Mouse (Mus musculus) thymus, adult 2 months (tissue): ENCODE measurements at regions not wholly inside any gene's neighbourhood (a gene's known extent, or its start where the extent isn't known, plus 50 kb on each side); places are given as distances from the start of the nearest gene placed in this dataset.

Source experiments
- CTCF ChIP-seq: fragments of 200-500 bp; IDR thresholded peaks from 2 replicates; pipeline ENCODE4 v1.5.1; 2012; ENCODE audit warnings: mild to moderate bottlenecking, control low read depth, low read length, moderate library complexity, borderline replicate concordance; ENCODE audit not compliant: control insufficient read depth, poor library complexity, insufficient read depth; ENCODE audit errors: extremely low read depth
- POLR2A ChIP-seq: fragments of 200-500 bp; IDR thresholded peaks from 2 replicates; pipeline ENCODE4 v1.6.1; 2012; ENCODE audit warnings: mild to moderate bottlenecking, low read length, control low read depth, moderate library complexity; ENCODE audit not compliant: control insufficient read depth, poor library complexity, insufficient read depth; ENCODE audit errors: extremely low read depth

GRCm38 (mm10) chr5:120276229-120276628, 155.3 kb upstream of the Lhx5 start:
- TF ChIP-seq CTCF (no peak), POLR2A (no peak)
